Mouse (Mus musculus) lung, embryonic 16.5 days (tissue): ENCODE data around the gene Clmp. TPM values are rescaled to one million over a fixed set of nuclear protein-coding genes. Genes with fewer than 3 reads are reported as not detected.
"Not testable (repeated sequence)": the region's sequence is repeated elsewhere in the genome, so short reads cannot be mapped to it uniquely, and the experiment has no call there.

Experiments
- ATAC-seq: fragments of 200-750 bp; cut with Nextera tagmentation; 2 replicates; pipeline ENCODE4 v1.8.0; 2017; ENCODE audit warnings: low read depth, mild to moderate bottlenecking, moderate library complexity
- H3K27ac ChIP-seq: fragments of 300-500 bp; sonication (generic); 2 replicates; pipeline ENCODE4 v1.5.1; 2014; ENCODE audit warnings: mild to moderate bottlenecking, control low read depth, low read length
- H3K27me3 ChIP-seq: fragments of 300-500 bp; sonication (generic); 2 replicates; pipeline ENCODE4 v1.6.1; 2014; ENCODE audit warnings: low read depth, low read length, mixed read lengths; ENCODE audit not compliant: control insufficient read depth, insufficient read depth
- H3K36me3 ChIP-seq: fragments of 300-500 bp; sonication (generic); 2 replicates; pipeline ENCODE4 v1.6.1; 2014; ENCODE audit warnings: low read length; ENCODE audit not compliant: control insufficient read depth, insufficient read depth
- H3K4me1 ChIP-seq: fragments of 300-500 bp; sonication (generic); replicated peaks from 2 replicates; pipeline ENCODE4 v1.6.1; 2014; ENCODE audit warnings: low read length, mixed read lengths; ENCODE audit not compliant: control insufficient read depth, insufficient read depth
- H3K4me2 ChIP-seq: fragments of 300-500 bp; sonication (generic); 2 replicates; pipeline ENCODE4 v1.6.1; 2014; ENCODE audit warnings: low read depth, low read length, control low read depth
- H3K4me3 ChIP-seq: fragments of 300-500 bp; sonication (generic); 2 replicates; pipeline ENCODE4 v1.5.1; 2014; ENCODE audit warnings: mild to moderate bottlenecking, low read length, control low read depth
- H3K9ac ChIP-seq: fragments of 300-500 bp; sonication (generic); 2 replicates; pipeline ENCODE4 v1.6.1; 2014; ENCODE audit warnings: low read length, control low read depth
- H3K9me3 ChIP-seq: fragments of 300-500 bp; sonication (generic); 2 replicates; pipeline ENCODE4 v1.6.1; 2016; ENCODE audit warnings: low read length; ENCODE audit not compliant: control insufficient read depth
- WGBS: fragments of 180-500 bp; shearing (Covaris S2); extraction: QIAGEN DNeasy Blood & Tissue Kit; methylation state at CpG from one replicate; pipeline ENCODE4 v1.1.7; 2014; 5-methylcytosine and 5-hydroxymethylcytosine counted together
- polyA plus RNA-seq: library from polyadenylated mRNA; unstranded; fragments of >200 nt; fragmentation: Nextera tagmentation; extraction: Ambion mirVana; gene quantifications from 2 replicates; pipeline ENCODE4 v1.2.1, GENCODE M21; 2015

The Clmp gene
- polyA plus RNA-seq, 1 experiment from 2014 or later: 10.8 TPM

DNA sequence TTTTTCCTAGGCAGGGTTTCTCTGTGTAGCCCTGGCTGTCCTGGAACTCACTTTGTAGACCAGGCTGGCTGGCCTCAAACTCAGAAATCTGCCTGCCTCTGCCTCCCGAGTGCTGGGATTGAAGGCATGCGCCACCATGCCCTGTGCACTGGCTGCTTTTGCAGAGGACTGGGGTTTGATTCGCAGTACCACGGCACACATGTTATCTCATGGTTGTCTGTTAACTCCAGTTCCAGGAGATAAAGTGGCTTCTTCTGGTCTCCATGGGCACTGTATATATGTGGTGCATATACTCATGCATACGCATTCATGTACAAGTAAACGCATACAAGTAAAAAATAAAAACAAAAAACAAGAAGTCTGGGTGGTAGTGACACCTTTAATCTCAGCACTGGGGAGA lies 101.1 kb downstream of the Clmp start:
- H3K36me3 ChIP-seq, ATAC-seq, H3K27ac ChIP-seq, H3K9me3 ChIP-seq, H3K9ac ChIP-seq, H3K4me2 ChIP-seq, H3K4me3 ChIP-seq, H3K27me3 ChIP-seq: not testable (repeated sequence)
- 92% methylated on average over 6 of the region's 6 CpGs for WGBS
- peaks cover 12% of the 10 kb centered on the region for H3K4me1 ChIP-seq

DNA sequence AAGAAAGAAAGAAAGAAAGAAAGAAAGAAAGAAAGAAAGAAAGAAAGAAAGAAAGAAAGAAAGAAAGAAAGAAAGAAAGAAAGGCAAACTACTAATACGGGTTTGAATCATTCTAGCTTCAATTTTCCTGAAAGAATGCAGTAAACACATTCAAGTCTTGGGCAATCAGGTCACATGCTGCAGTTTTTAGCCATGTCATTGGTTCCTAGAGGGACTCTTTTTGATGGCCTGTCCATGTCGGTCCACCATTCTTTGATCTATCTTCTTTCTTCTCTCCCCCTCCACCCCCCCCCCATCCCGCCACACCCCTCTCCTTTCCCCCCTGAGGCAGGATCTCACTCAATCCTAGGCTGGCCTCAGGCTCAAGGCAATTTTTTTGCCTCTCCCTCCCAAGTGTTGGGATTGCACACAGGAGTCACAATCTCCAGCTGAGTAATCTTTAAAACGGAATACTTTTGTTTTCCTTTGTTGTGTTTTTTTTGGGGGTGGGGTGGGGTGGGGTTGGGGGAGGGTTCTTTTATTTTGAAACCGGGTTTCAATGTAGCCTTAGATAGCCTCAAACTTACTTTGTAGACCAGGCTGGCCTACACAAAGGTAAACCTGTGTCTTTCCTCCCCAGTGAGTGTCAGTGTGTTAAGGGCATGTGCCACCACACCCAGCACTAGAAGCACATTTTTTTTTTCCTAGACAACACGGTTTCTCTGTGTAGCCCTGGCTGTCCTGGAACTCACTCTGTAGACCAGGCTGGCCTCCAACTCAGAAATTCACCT lies 106.3 kb downstream of the Clmp start:
- no peaks in the 10 kb centered on the region for H3K27me3 ChIP-seq
- no peaks in the 10 kb centered on the region for H3K4me1 ChIP-seq
- no peaks in the 10 kb centered on the region for H3K36me3 ChIP-seq
- H3K4me3 ChIP-seq: no peak overlapping the region
- no peaks in the 10 kb centered on the region for H3K9me3 ChIP-seq
- H3K4me2 ChIP-seq: no peak overlapping the region
- WGBS: 72% methylated on average over 6 of the region's 6 CpGs
- ATAC-seq: no peak
- H3K9ac ChIP-seq: no peak overlapping the region
- H3K27ac ChIP-seq: no peak overlapping the region

DNA sequence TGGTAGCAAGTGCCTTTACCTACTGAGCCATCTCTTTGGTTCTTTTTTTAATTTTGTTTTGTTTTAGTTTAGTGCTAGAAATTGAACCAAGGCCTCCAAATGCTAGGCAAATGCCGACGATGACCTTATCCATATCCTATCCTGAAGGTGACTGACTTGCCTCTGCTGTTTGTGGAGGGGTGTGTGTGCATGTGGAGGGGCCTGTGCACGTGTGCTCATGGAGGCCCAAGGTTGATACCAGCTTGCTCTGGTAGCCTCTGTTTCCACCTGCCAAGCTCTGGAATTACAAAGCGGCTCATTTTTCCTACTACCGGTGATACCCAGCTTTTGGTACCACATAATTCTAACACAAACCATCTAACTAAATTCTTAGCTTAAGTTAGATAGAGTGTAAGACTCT lies 107.8 kb downstream of the Clmp start:
- no peak for ATAC-seq
- no peaks in the 10 kb centered on the region for H3K9me3 ChIP-seq

DNA sequence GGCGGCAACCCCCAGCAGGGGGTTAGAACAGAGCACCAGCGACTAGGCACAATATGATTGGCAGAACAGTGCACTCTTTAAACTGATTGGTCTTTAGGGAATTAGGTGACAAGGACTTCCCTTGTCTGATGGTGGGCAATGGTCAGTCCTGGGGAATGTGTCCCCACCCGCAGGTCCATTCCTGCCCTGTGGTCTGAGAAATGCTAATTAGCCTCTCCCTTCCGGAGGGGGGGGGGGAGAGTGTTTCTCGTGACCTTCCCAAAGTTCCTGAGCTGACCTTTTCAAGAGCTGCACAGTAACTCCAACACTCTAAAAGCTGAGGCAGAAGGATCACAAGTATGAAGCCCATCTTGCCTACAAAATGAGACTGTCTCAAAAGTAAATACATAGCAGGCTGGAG lies 108.5 kb downstream of the Clmp start:
- no peak overlapping the region for H3K4me3 ChIP-seq
- H3K9me3 ChIP-seq: no peaks in the 10 kb centered on the region

More for the DNA sequence above, 107.8 kb downstream of the Clmp start:
- no peaks in the 10 kb centered on the region for H3K4me1 ChIP-seq
- H3K4me3 ChIP-seq: no peak overlapping the region
- H3K27ac ChIP-seq: no peak overlapping the region
- 95% methylated on average over 5 of the region's 5 CpGs for WGBS
- no peak overlapping the region for H3K4me2 ChIP-seq
- H3K9ac ChIP-seq: no peak overlapping the region
- no peaks in the 10 kb centered on the region for H3K27me3 ChIP-seq
- no peaks in the 10 kb centered on the region for H3K36me3 ChIP-seq

DNA sequence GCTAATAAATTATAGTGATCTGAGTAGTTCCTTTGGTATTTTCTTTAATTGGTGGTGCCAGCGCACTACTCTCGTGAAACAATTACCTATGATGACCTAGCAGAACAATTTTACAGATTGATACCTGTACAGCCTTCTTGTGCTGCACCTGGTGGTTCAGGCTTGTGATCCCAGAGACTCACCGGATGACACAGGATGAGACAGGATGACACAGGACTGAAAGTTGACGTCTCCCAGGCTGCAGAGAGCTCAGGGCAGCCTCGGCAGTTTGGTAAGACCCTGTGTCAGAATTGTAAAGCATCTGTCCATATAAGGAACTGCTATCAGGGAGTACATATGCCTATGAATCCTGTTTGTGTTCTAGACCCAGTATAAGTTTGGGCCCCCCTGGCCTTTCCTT lies 109.2 kb downstream of the Clmp start:
- Histone ChIP-seq H3K9me3 (no peaks in the 10 kb centered on the region), H3K27me3 (no peaks in the 10 kb centered on the region), H3K4me2 (no peak overlapping the region), H3K9ac (no peak overlapping the region), H3K4me1 (peaks cover 5% of the 10 kb centered on the region), H3K36me3 (no peaks in the 10 kb centered on the region), H3K4me3 (no peak overlapping the region), H3K27ac (no peak overlapping the region)
- 60% methylated on average over 5 of the region's 5 CpGs for WGBS
- no peak for ATAC-seq

More for the DNA sequence above, 108.5 kb downstream of the Clmp start:
- Histone ChIP-seq H3K9ac (no peak overlapping the region), H3K27ac (no peak overlapping the region), H3K36me3 (no peaks in the 10 kb centered on the region), H3K27me3 (no peaks in the 10 kb centered on the region), H3K4me2 (no peak overlapping the region), H3K4me1 (peaks cover 4% of the 10 kb centered on the region)
- 39% methylated on average over 5 of the region's 5 CpGs for WGBS
- ATAC-seq: no peak

DNA sequence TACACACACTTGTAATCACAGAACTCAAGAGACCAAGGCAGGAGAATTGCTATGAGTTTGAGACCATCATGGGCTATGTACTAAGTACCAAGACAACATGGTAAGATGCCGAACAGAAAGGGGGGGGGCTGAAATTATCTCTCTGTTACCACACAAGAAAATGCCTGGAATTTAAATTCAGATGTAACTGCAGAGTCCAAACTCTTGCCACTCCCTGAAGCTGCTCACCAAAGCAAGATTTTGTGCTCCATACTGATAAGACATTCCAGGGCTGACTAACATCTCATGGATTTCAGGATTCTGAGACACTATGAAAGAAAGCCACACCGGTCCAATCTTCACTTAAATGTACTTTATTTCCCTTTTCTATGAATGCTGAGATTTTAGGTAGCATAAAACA lies 109.8 kb downstream of the Clmp start:
- Histone ChIP-seq H3K4me2 (no peak overlapping the region), H3K9me3 (no peaks in the 10 kb centered on the region), H3K9ac (no peak overlapping the region), H3K27ac (no peak overlapping the region), H3K4me3 (no peak overlapping the region), H3K36me3 (no peaks in the 10 kb centered on the region), H3K4me1 (peaks cover 5% of the 10 kb centered on the region), H3K27me3 (no peaks in the 10 kb centered on the region)
- ATAC-seq: no peak
- WGBS: 70% methylated on average over 2 of the region's 2 CpGs

DNA sequence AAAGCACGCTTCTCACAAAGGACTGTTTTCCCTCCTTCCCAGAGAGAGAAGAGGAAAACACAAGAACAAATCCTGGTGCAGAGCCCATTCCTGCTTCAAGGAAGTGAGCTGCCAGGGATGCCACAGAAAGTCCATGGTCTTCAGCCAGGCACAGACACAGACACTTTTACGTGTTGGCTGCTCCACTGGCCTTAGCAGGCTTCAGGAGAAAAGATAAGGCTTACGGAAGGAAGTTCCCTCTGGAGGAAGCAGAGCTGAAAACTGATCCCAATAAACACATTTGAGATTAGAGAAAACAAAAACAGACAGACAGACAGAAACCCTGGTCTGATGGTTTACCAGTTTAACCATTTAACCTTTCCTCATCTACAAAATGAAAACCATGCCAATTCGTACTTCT lies 110.3 kb downstream of the Clmp start:
- Histone ChIP-seq H3K36me3 (no peaks in the 10 kb centered on the region), H3K9me3 (no peaks in the 10 kb centered on the region), H3K9ac (no peak overlapping the region), H3K4me2 (no peak overlapping the region), H3K4me3 (no peak overlapping the region), H3K27me3 (no peaks in the 10 kb centered on the region), H3K27ac (no peak overlapping the region; the same call in 1 of the 2 replicates), H3K4me1 (peaks cover 5% of the 10 kb centered on the region)
- WGBS: 50% methylated on average over 4 of the region's 4 CpGs
- ATAC-seq: no peak

DNA sequence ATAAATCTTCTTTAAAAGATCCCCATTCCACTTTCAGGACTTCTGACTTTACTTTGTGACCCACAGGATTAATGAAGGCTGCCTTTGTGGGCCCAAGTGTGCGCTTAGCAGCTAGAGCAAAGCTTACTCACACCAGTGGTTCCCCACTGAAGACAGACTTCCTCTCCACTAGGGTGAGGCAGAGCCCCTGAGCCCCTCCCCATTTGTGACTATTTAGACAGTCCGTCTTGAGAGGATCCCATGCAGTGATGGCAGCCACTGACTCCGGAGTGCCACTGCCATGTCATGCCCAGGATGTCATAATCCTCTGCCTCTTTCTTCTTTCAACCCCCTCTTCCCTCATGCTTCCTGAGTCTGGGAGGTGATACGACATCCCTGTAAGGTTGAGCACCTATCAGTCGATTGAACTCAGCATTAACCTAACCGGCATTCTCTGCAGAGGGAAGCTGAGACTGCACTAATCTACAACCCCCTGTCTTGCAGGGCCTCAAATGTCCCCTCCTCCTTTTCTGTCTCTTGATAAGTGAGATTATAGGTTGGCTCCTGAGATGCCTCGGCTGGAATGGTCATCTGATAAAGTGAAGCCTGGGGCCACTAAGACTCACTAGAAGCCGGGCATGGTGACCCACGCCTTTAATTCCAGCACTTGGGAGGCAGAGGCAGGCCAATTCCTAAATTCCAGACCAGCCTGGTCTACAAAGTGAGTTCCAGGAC lies 112.6 kb downstream of the Clmp start:
- no peak for ATAC-seq
- Histone ChIP-seq H3K4me1 (peaks cover 6% of the 10 kb centered on the region), H3K36me3 (peaks cover 3% of the 10 kb centered on the region), H3K4me3 (no peak overlapping the region), H3K4me2 (no peak overlapping the region), H3K27ac (peak overlapping the region; percentile 100), H3K9me3 (no peaks in the 10 kb centered on the region), H3K9ac (no peak overlapping the region), H3K27me3 (no peaks in the 10 kb centered on the region)
- 68% methylated on average over 9 of the region's 9 CpGs for WGBS

DNA sequence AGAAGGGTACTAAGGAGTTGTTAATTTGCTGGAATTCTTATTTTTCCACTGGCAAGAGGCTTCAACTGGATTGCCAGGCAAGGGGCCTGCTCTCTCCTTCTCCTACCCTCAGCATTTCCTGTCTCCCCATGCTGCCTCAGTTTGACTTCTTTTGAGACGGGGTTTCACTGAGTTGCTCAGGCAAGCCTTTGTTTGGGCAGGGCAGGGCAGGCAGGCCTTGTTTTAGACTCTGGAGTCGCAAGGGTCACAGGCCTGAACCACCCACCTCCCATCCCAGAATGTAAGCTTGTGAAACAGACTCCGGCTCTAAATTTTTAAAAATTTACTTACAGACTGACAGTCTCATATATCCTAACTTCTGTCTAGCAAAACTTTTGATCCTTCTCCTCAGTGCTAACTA lies 113.3 kb downstream of the Clmp start:
- no peak for ATAC-seq
- 48% methylated on average over 3 of the region's 3 CpGs for WGBS
- Histone ChIP-seq H3K4me3 (no peak overlapping the region), H3K36me3 (peaks cover 10% of the 10 kb centered on the region), H3K27ac (peak overlapping the region; percentile 100), H3K4me2 (peak overlapping the region; percentile 79), H3K4me1 (peaks cover 9% of the 10 kb centered on the region), H3K9ac (peak overlapping the region; percentile 44; the same call in 1 of the 2 replicates), H3K27me3 (no peaks in the 10 kb centered on the region), H3K9me3 (no peaks in the 10 kb centered on the region)
